Mouse (Mus musculus) MEL (cell line): ENCODE measurements around the gene Top2a.

Experiments used
- CTCF ChIP-seq, 3 experiments: IDR thresholded peaks in 2 of 3; conservative IDR thresholded peaks in 1 of 3; 2 replicates each; pipeline ENCODE4 v1.5.1; 2011 to 2012; ENCODE audit warnings: low read length in 3 of 3, low read depth in 2 of 3, mild to moderate bottlenecking in 2 of 3, improper control_type of control experiment in 1 of 3, inconsistent platforms in 1 of 3, mixed read lengths in 1 of 3, moderate library complexity in 1 of 3; ENCODE audit not compliant: control insufficient read depth in 1 of 3, insufficient read depth in 1 of 3, poor library complexity in 1 of 3, severe bottlenecking in 1 of 3
- ETS1 ChIP-seq: IDR thresholded peaks from 2 replicates; pipeline ENCODE4 v1.6.1; 2012; ENCODE audit warnings: low read depth, mild to moderate bottlenecking, inconsistent platforms, low read length, improper control_type of control experiment, moderate library complexity
- GABPA ChIP-seq: IDR thresholded peaks from 2 replicates; pipeline ENCODE4 v1.6.1; 2012; ENCODE audit warnings: low read depth, mild to moderate bottlenecking, inconsistent platforms, low read length, improper control_type of control experiment, moderate library complexity
- JUND ChIP-seq: IDR thresholded peaks from 2 replicates; pipeline ENCODE4 v1.6.1; 2011; ENCODE audit warnings: low read depth, mild to moderate bottlenecking, improper control_type of control experiment, low read length
- MAX ChIP-seq: IDR thresholded peaks from 2 replicates; pipeline ENCODE4 v1.6.1; 2011; ENCODE audit warnings: low read length, improper control_type of control experiment
- MXI1 ChIP-seq: IDR thresholded peaks from 2 replicates; pipeline ENCODE4 v1.6.1; 2011; ENCODE audit warnings: mild to moderate bottlenecking, low read depth, low read length, improper control_type of control experiment
- NELFE ChIP-seq: IDR thresholded peaks from 2 replicates; pipeline ENCODE4 v1.6.1; 2011; ENCODE audit warnings: low read depth, low read length, improper control_type of control experiment
- POLR2A ChIP-seq, 2 experiments: IDR thresholded peaks; 2 replicates each; pipeline ENCODE4 v1.6.1; 2011 to 2012; ENCODE audit warnings: low read length in 2 of 2, mild to moderate bottlenecking in 2 of 2, control low read depth in 1 of 2, improper control_type of control experiment in 1 of 2, low read depth in 1 of 2, moderate library complexity in 1 of 2; ENCODE audit not compliant: control insufficient read depth in 1 of 2, insufficient read depth in 1 of 2, poor library complexity in 1 of 2
- POLR2AphosphoS2 ChIP-seq: IDR thresholded peaks from 2 replicates; pipeline ENCODE4 v1.6.1; 2011; ENCODE audit warnings: low read length, improper control_type of control experiment
- SIN3A ChIP-seq: IDR thresholded peaks from 2 replicates; pipeline ENCODE4 v1.6.1; 2012; ENCODE audit warnings: low read length, improper control_type of control experiment, inconsistent platforms
- UBTF ChIP-seq: IDR thresholded peaks from 2 replicates; pipeline ENCODE4 v1.6.1; 2012; ENCODE audit warnings: low read depth, mild to moderate bottlenecking, inconsistent platforms, low read length, improper control_type of control experiment, moderate library complexity, borderline replicate concordance; ENCODE audit not compliant: insufficient read depth
- ZC3H11A ChIP-seq: IDR thresholded peaks from 2 replicates; pipeline ENCODE4 v1.6.1; 2012; ENCODE audit warnings: low read depth, mild to moderate bottlenecking, inconsistent platforms, low read length, improper control_type of control experiment
- ZKSCAN1 ChIP-seq: IDR thresholded peaks from 2 replicates; pipeline ENCODE4 v1.6.1; 2012; ENCODE audit warnings: low read depth, mild to moderate bottlenecking, inconsistent platforms, low read length, improper control_type of control experiment, moderate library complexity
- ZNF384 ChIP-seq: IDR thresholded peaks from 2 replicates; pipeline ENCODE4 v1.6.1; 2012; ENCODE audit warnings: low read depth, mild to moderate bottlenecking, inconsistent platforms, low read length, improper control_type of control experiment

DNA sequence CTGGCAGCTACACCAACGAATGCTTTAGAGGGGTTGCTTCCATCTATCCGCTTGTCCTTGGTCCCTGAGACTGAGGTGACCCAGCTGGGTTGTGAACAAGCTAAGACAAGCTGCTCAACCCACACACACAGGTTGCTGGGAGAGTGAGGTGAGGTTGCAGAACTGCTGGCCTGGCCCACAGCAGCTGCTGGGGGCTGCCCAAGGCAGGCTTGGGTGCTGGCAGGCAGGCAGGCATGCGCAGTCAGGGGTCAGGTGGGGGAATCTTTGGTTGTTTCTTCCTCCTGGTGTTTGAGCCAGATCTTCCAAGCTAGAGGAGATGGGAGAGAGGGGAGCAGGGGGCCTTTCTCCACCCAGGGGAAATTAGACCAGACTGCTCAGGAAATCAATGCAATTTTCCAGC lies 36.4 kb upstream of the Top2a start:
- TF ChIP-seq CTCF (IDR thresholded peaks at IDR 0.05 in 2 of 3, conservative IDR thresholded peaks at IDR 0.05 in 1 of 3; ENCODE audit: control insufficient read depth in 1 of 3, insufficient read depth in 1 of 3, low read depth in 2 of 3, low read length in 3 of 3, poor library complexity in 1 of 3, severe bottlenecking in 1 of 3): no peak
- no peak for TF ChIP-seq ZNF384
- TF ChIP-seq POLR2AphosphoS2: no peak
- no peak for TF ChIP-seq ETS1
- TF ChIP-seq MAX: no peak
- TF ChIP-seq MXI1: no peak
- TF ChIP-seq GABPA: no peak
- no peak for TF ChIP-seq POLR2A (IDR thresholded peaks at IDR 0.05; ENCODE audit: control insufficient read depth in 1 of 2, insufficient read depth in 1 of 2, low read depth in 1 of 2, low read length in 2 of 2, poor library complexity in 1 of 2)
- no peak for TF ChIP-seq ZKSCAN1
- no peak for TF ChIP-seq ZC3H11A
- no peak for TF ChIP-seq NELFE
- no peak for TF ChIP-seq UBTF
- no peak for TF ChIP-seq SIN3A
- no peak for TF ChIP-seq JUND
